Mouse (Mus musculus) liver, embryonic 11.5 days (tissue): ENCODE results near the gene Ano2. TPM values are rescaled to one million over a fixed set of nuclear protein-coding genes. Genes with fewer than 3 reads are reported as not detected.

Experiments
- ATAC-seq: fragments of 200-750 bp; cut with Nextera tagmentation; replicated peaks from 2 replicates; pipeline ENCODE4 v1.8.0; 2017; ENCODE audit warnings: moderate number of reproducible peaks, mild to moderate bottlenecking, moderate TSS enrichment, moderate library complexity; ENCODE audit not compliant: low FRiP score
- DNase-seq: peaks from one replicate; pipeline ENCODE4 v3.0.0-alpha.2; 2017; ENCODE audit warnings: low spot score
- H3K27ac ChIP-seq: fragments of 300-500 bp; sonication (generic); 2 replicates; pipeline ENCODE4 v1.5.1; 2014; ENCODE audit warnings: mild to moderate bottlenecking, low read depth, low read length, control low read depth
- H3K27me3 ChIP-seq: fragments of 300-500 bp; sonication (generic); replicated peaks from 2 replicates; pipeline ENCODE4 v1.6.1; 2014; ENCODE audit warnings: low read length, mixed read lengths; ENCODE audit not compliant: control insufficient read depth, insufficient read depth
- H3K36me3 ChIP-seq: fragments of 300-500 bp; sonication (generic); 2 replicates; pipeline ENCODE4 v1.6.1; 2014; ENCODE audit warnings: mild to moderate bottlenecking, low read length, moderate library complexity, mixed read lengths; ENCODE audit not compliant: control insufficient read depth, insufficient read depth
- H3K4me1 ChIP-seq: fragments of 300-500 bp; sonication (generic); replicated peaks from 2 replicates; pipeline ENCODE4 v1.6.1; 2014; ENCODE audit warnings: low read length, mixed read lengths; ENCODE audit not compliant: control insufficient read depth, insufficient read depth
- H3K4me2 ChIP-seq: fragments of 300-500 bp; sonication (generic); 2 replicates; pipeline ENCODE4 v1.6.1; 2014; ENCODE audit warnings: mild to moderate bottlenecking, control low read depth, moderate library complexity
- H3K4me3 ChIP-seq: fragments of 300-500 bp; sonication (generic); 2 replicates; pipeline ENCODE4 v1.5.1; 2014; ENCODE audit warnings: low read depth, low read length, control low read depth
- H3K9ac ChIP-seq: fragments of 300-500 bp; sonication (generic); 2 replicates; pipeline ENCODE4 v1.6.1; 2014; ENCODE audit warnings: low read depth, low read length, control low read depth
- H3K9me3 ChIP-seq: fragments of 300-500 bp; sonication (generic); 2 replicates; pipeline ENCODE4 v1.6.1; 2016; ENCODE audit warnings: low read length, inconsistent platforms, mixed read lengths; ENCODE audit not compliant: control insufficient read depth
- WGBS: fragments of 180-500 bp; shearing (Covaris S2); extraction: QIAGEN DNeasy Blood & Tissue Kit; methylation state at CpG from one replicate; pipeline ENCODE4 v1.1.7; 2014; 5-methylcytosine and 5-hydroxymethylcytosine counted together
- polyA plus RNA-seq: library from polyadenylated mRNA; unstranded; fragments of >200 nt; fragmentation: Nextera tagmentation; extraction: Ambion mirVana; gene quantifications from 2 replicates; pipeline ENCODE4 v1.2.1, GENCODE M21; 2014

The Ano2 gene
- polyA plus RNA-seq, 1 experiment from 2014 or later, result 0.10 TPM

GRCm38 (mm10) chr6:125858294-125858693 is 168.1 kb downstream of the Ano2 start:
- 75% methylated on average over 1 of the region's 1 CpGs for WGBS
- no peaks in the 10 kb centered on the region for H3K4me1 ChIP-seq
- H3K9ac ChIP-seq, result no peak overlapping the region
- H3K36me3 ChIP-seq, result no peaks in the 10 kb centered on the region
- no peaks in the 10 kb centered on the region for H3K9me3 ChIP-seq
- H3K4me2 ChIP-seq, result no peak overlapping the region
- H3K4me3 ChIP-seq, result no peak overlapping the region
- H3K27me3 ChIP-seq, result no peaks in the 10 kb centered on the region
- no peak overlapping the region for H3K27ac ChIP-seq
- ATAC-seq, result no peak
- DNase-seq, result no peak

- ATAC-seq (no peak), DNase-seq (no peak)
- no peaks in the 10 kb centered on the region for H3K36me3 ChIP-seq
- H3K4me2 ChIP-seq, result no peak overlapping the region
- H3K27ac ChIP-seq, result no peak overlapping the region
- no peak overlapping the region for H3K9ac ChIP-seq
- 26% methylated on average over 2 of the region's 2 CpGs for WGBS
- no peak overlapping the region for H3K4me3 ChIP-seq
- no peaks in the 10 kb centered on the region for H3K27me3 ChIP-seq
- no peaks in the 10 kb centered on the region for H3K9me3 ChIP-seq
- no peaks in the 10 kb centered on the region for H3K4me1 ChIP-seq
Observed at GRCm38 (mm10) chr6:125868516-125868915, 178.3 kb downstream of the Ano2 start.

- Histone ChIP-seq H3K27ac (no peak overlapping the region), H3K4me2 (no peak overlapping the region), H3K36me3 (no peaks in the 10 kb centered on the region), H3K4me1 (no peaks in the 10 kb centered on the region), H3K4me3 (no peak overlapping the region), H3K9ac (no peak overlapping the region), H3K27me3 (no peaks in the 10 kb centered on the region), H3K9me3 (no peaks in the 10 kb centered on the region)
- WGBS, result 77% methylated on average over 4 of the region's 4 CpGs
- no peak for DNase-seq
- ATAC-seq, result no peak
Observed at GRCm38 (mm10) chr6:125871482-125871881, 181.3 kb downstream of the Ano2 start.

GRCm38 (mm10) chr6:125874742-125875141 is 184.5 kb downstream of the Ano2 start:
- ATAC-seq (no peak), DNase-seq (no peak)
- WGBS, result 84% methylated on average over 6 of the region's 6 CpGs
- H3K36me3 ChIP-seq, result no peaks in the 10 kb centered on the region
- no peak overlapping the region for H3K27ac ChIP-seq
- H3K4me1 ChIP-seq, result no peaks in the 10 kb centered on the region
- H3K4me3 ChIP-seq, result no peak overlapping the region
- H3K9me3 ChIP-seq, result no peaks in the 10 kb centered on the region
- H3K27me3 ChIP-seq, result no peaks in the 10 kb centered on the region
- H3K9ac ChIP-seq, result no peak overlapping the region
- H3K4me2 ChIP-seq, result no peak overlapping the region

- H3K27me3 ChIP-seq, result no peaks in the 10 kb centered on the region
- DNase-seq (no peak), ATAC-seq (no peak)
- H3K4me1 ChIP-seq, result no peaks in the 10 kb centered on the region
- H3K27ac ChIP-seq, result no peak overlapping the region
- no peak overlapping the region for H3K4me3 ChIP-seq
- no peak overlapping the region for H3K9ac ChIP-seq
- no peaks in the 10 kb centered on the region for H3K9me3 ChIP-seq
- H3K4me2 ChIP-seq, result no peak overlapping the region
- H3K36me3 ChIP-seq, result no peaks in the 10 kb centered on the region
- WGBS, result 68% methylated on average over 1 of the region's 1 CpGs
Observed at GRCm38 (mm10) chr6:125876884-125877283, 186.7 kb downstream of the Ano2 start.

GRCm38 (mm10) chr6:125878671-125879070 is 188.5 kb downstream of the Ano2 start:
- H3K36me3 ChIP-seq, result no peaks in the 10 kb centered on the region
- no peak overlapping the region for H3K4me3 ChIP-seq
- H3K4me2 ChIP-seq, result no peak overlapping the region
- H3K4me1 ChIP-seq, result no peaks in the 10 kb centered on the region
- no peaks in the 10 kb centered on the region for H3K27me3 ChIP-seq
- H3K9me3 ChIP-seq, result no peaks in the 10 kb centered on the region
- ATAC-seq, result no peak
- no peak for DNase-seq
- 61% methylated on average over 2 of the region's 2 CpGs for WGBS
- H3K9ac ChIP-seq, result no peak overlapping the region
- no peak overlapping the region for H3K27ac ChIP-seq

GRCm38 (mm10) chr6:125879306-125879705 is 189.1 kb downstream of the Ano2 start:
- no peaks in the 10 kb centered on the region for H3K4me1 ChIP-seq
- H3K9me3 ChIP-seq, result no peaks in the 10 kb centered on the region
- no peak overlapping the region for H3K4me3 ChIP-seq
- no peak overlapping the region for H3K27ac ChIP-seq
- H3K27me3 ChIP-seq, result no peaks in the 10 kb centered on the region
- DNase-seq (no peak), ATAC-seq (no peak)
- 79% methylated on average over 7 of the region's 7 CpGs for WGBS
- no peak overlapping the region for H3K9ac ChIP-seq
- H3K36me3 ChIP-seq, result no peaks in the 10 kb centered on the region
- H3K4me2 ChIP-seq, result no peak overlapping the region

GRCm38 (mm10) chr6:125888596-125888995 is 198.4 kb downstream of the Ano2 start:
- H3K4me2 ChIP-seq, result no peak overlapping the region
- no peak overlapping the region for H3K9ac ChIP-seq
- no peaks in the 10 kb centered on the region for H3K27me3 ChIP-seq
- H3K4me3 ChIP-seq, result no peak overlapping the region
- no peaks in the 10 kb centered on the region for H3K9me3 ChIP-seq
- no peak for DNase-seq
- 81% methylated on average over 1 of the region's 1 CpGs for WGBS
- no peak for ATAC-seq
- no peaks in the 10 kb centered on the region for H3K4me1 ChIP-seq
- no peak overlapping the region for H3K27ac ChIP-seq
- H3K36me3 ChIP-seq, result no peaks in the 10 kb centered on the region

- Histone ChIP-seq H3K36me3 (no peaks in the 10 kb centered on the region), H3K4me3 (no peak overlapping the region), H3K9me3 (no peaks in the 10 kb centered on the region), H3K4me1 (no peaks in the 10 kb centered on the region), H3K27me3 (no peaks in the 10 kb centered on the region), H3K27ac (no peak overlapping the region), H3K4me2 (no peak overlapping the region), H3K9ac (no peak overlapping the region)
- WGBS, result 55% methylated on average over 3 of the region's 3 CpGs
- DNase-seq (no peak), ATAC-seq (no peak)
Observed at GRCm38 (mm10) chr6:125894340-125894739, 204.1 kb downstream of the Ano2 start.
